Mouse (Mus musculus) thymus, postnatal 4 days (tissue): ENCODE results near the gene Rpl34.

ENCODE experiments used
- DNase-seq: peaks from one replicate; pipeline ENCODE4 v3.0.0; 2021

Rpl34 gene

DNA sequence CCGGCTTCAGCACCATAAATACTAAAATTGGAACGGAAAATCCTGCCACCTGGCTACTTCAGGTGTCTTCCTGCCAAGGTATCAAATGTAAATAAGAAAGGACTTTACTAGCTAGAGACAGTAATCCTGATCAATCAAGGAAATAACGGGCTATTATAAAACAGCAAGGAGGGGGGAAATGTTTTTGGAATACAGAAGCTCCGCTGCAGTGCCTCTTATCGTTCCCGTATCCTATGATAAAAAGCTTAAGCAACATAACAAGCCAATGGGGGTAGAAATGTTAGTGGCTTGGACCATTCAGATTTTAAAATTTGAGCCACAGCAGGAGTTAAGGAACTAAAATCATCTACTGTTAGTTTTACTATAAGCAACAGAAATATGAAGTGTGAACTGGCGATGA is 20.1 kb downstream of the Rpl34 start:
- no peak for DNase-seq

DNA sequence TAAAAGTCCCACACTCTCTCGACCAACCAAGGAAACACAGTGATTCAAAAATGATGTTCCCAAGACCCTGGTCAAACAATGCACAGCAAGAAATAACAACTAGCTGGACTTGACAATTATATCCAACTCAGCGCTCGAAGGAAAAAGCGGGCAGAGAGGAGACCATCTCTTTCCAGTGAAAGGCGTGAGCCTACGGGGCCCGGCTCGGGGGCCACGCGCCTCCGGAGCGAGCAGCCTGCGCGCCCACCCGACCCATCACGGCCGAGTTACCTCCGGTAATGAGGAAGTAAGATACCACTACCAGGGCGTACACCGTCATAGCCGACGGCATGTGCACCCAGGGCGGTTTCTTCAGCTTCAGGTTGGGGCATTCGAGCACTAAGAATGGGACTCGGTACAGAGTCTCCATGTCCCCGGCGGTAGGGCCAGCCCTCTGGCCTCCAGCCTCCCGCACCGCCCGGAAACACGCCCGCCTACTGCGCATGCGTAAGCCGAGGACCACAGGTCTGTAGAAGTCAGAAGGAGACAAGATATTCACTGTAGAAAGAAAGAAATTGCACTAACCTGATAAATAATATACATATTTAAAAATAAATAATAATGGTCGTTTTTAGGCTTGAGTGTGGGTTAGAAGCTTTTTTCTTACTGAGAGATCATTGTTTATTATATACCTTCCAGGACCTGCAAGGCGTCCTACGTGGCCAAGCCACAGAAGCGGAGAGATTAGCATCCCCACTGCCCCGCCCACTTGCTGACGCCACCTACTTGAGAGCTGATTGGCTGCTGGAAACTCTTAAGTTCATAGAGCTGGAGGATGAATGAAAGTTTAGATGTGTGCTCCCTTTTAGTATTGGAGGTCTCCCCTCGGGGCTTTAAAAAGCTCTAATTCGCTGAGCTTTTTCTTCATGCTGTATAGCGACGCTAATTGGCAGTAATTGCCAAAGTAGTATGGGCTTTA is 21.0 kb downstream of the Rpl34 start, which contains the start of gene Ostc:
TSS of gene Ostc (minus strand) at position 478 of the 958 bp plus-strand sequence.
- peak; percentile 98 for DNase-seq

DNA sequence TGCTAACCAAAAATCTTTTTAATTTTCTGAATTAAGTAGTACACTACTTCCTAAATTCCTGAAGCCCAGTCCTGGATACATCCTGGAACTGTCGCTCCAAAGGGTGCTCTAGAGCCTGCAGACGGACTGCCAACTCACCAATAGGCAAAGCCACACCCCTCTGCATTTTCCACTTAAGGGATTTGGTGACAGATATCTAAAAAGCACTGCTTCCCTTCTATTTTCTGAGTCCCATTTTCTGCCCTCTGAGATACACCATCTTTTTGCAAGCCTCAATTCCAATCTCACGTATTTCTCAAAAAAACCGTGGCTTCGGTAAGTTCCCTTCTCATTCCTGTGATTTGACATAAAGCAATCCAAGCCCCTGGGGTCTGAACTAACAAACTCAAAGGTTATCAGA is 21.7 kb downstream of the Rpl34 start:
- no peak for DNase-seq

DNA sequence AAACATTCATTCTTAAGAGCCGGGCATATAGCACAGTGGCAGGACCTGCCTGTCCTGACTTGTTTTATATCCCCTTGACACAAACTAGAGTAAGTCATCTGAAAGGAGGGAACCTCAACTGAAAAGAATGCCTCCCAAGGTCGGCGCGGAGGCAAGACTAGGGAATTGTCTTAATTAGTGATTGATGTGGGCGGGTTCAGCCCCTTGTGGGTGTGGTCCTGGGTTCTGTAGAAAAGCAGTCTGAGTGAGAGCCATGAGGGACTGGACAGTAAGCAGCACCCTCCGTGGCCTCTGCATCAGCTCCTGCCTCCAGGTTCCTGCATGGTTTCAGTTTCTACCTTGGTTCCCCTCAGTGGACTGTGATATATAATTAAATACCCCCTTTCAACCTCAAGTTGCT is 27.9 kb downstream of the Rpl34 start:
- DNase-seq, result no peak

DNA sequence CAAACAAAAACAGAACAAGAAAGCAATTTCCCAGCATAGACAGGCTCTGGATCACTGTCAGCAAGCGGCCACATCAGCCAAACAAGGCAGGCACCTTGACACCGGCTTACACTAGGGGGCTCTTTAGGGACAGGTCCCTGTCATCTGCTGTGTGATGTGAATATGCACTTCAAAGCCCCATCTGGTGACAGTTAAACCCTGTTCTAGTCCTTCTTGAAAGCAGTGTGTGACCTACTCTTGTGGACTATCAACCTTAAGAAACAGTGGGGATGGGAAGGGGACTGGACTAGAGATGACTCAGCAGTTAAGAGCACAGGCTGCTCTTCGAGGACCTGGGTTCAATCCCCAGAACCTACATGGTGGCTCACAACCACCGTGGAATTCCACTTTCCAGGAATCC is 32.6 kb downstream of the Rpl34 start:
- DNase-seq, result peak; percentile 47

DNA sequence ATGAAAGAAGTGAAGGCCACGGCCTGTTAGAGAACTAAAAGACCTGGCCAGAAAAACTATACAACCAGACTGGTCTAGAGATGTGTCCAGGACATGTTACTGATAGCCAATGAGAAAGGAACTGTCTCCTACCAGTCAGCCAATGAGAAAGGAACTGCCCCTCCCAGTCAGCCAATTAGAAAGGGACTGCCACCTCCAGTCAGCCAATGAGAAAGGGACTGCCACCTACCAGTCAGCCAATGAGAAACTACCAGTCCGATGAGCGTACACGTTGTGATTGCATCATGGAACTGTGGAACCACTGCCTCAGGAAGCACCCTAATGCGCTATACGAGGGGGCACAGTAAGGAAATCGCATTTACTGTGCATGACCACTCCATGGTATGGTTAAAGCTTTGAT is 35.5 kb downstream of the Rpl34 start:
- no peak for DNase-seq

DNA sequence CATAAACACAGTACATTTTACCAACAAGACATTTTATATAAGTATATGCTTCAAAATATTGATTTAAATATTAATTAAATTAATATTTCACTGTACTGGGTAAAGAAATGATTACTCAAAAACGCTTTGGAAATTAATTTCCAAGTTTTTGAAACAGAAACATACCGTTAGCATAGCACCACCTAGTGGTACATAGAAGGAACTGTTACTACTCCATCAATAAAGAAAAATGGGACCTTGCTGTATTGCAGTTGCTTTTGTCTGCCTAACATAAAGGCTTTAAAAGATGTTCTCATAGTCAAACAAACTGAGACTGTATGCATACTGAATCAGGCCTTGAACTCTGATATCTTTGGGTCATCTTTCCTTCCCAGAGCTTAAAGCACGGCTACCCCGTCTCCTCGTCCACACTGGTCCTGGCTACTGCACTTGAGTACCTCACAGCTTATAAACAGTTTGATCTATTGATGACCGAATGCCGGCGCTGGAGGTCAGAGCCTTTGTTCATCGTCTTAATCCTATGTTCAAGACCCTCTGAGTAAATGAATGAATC is 36.1 kb downstream of the Rpl34 start:
- DNase-seq, result no peak

DNA sequence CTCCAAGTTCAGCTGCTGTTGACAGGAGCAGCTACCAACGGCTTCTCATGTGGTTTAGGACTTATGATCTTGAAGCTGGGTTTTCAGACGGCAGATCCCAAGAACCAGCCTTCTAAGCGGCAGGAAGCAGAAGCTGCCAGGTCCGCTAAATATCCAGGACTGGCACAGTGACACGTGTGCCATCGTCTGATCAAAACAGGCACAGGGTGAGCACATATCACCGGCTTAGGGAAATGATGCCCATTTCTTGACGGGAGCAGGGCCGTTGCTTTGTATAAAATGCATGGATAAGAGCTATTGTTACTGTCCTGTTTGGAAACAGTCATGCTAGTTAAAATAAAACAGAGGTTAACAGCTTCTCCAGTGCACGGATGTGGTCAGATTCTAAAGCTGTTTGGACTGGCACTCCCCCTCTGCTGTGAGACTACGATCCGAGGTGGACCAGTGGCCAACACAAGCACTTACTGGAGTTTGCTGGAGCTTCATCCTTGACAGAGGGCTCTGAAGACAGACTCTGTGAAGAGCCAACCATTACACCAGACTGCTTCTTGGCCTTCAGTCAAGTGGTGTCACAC is 38.5 kb downstream of the Rpl34 start:
- DNase-seq, result no peak

DNA sequence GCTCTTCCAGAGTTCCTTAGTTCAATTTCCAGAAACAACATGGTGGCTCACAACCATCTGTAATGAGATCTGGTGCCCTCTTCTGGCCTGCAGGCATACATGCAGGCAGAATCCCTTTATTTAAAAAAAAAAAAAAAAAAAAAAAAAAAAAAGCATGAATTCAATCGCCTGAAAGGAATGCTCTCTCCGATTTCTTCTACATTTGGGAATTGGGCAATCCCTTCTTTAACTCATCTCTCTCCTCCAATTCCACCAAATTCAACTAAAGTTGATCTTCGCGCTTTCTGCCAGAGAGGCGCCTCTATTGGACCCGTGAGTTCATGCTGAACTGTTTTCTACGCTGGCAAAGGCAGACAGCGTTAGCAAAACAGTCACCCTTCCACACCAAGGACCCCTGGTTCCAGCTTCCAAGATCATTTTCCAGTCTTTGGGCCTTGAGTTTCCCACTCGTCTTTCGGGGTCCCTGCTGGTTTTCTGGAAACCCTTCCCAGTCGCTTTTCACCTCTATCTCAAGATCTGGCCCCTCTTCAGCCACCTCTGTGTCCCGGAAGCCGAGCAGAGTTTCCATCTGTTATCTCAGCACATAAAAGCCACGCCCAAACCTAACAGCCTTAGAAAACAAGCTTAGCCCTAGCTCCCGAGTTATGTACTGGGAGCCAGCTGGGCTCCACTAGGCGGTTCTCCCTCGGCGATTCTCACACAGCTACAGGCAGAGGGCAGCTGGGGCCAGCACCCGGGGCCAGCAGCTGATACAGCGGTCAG is 39.2 kb downstream of the Rpl34 start:
- peak; percentile 50 for DNase-seq

DNA sequence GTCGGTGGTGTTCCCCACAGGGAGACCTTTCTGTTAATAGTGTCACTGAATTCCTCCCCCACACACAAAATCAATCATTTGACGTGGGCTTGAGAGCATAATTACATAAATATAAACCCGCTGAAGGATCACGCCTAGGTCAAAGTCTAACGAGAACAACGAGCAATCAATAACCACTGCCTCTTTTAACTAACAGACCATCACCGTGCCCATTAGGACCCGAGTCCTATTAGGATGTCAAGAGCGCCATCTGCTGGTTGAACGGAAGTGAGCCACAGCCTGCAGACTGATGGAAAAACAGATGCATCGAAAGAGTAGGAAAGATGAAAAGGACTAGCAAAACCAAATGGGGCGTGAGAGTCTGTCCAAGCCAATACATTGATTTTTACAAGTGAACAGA is 40.6 kb downstream of the Rpl34 start:
- peak; percentile 81 for DNase-seq

DNA sequence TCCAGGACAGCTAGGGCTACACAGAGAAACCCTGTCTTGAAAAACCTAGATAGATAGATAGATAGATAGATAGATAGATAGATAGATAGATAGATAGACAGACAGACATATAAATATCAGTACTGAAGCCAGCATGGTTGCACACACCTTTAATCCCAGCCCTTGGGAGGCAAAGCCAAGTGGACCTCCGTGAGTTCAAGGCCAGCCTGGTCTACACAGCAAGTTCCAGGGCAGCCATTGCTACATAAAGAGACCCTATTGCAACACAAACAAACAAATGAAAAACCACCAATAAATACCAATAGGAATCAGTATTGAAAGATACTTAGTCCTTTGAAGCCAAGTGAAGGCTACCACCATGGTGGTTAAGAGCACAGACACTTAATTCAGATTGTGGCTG is 43.1 kb downstream of the Rpl34 start:
- DNase-seq, result no peak

DNA sequence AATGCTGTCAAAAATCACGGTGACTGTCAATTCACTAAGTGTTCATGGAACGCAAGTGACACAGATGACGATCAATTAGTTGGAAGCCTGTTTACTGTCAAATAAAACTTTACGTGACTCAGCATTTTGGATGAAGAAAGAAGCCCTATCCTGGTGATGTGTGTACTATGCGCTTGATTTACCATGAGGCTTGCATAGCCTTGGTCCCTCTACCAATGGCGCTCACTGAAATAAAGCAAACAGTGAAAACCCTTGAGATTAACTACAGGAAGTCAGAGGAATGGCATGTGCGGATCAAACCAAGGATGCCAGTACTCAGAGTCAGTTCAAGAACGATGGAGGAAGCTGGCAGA is 45.2 kb downstream of the Rpl34 start:
- DNase-seq, result no peak

DNA sequence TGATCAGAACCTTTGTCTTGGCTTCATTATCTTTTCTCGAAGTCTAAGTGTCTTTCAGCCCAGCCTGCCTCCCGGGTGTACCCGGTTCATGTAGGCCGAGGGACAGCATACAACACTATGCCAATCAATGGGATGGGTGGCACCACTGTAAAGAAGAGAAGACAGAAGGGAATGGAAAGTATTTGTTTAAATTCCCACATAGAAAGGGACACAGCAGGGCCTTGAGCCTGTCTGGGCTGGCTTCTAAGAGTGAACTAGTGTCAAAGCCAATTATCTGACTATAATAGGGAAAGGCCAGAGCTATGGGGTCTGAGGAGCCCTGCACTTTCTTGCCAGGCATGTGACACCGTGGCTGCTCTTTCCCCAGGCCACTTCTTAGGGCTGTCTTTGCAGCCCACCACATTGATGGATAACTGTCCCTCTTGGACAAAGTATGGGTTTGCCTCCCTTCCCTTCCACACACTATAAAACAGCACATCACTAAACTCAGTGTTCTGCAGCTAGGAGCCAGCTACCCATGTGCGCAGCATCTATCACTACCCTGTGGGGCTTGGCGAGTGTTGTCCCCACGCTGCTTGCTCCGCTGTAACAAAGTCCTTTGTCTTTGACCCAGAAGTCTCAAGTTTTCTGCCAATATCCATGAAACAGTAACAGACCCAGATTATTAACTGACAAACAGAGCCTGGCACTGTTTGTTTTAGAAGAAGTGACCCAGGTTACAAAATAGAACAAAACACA is 45.8 kb downstream of the Rpl34 start:
- no peak for DNase-seq

DNA sequence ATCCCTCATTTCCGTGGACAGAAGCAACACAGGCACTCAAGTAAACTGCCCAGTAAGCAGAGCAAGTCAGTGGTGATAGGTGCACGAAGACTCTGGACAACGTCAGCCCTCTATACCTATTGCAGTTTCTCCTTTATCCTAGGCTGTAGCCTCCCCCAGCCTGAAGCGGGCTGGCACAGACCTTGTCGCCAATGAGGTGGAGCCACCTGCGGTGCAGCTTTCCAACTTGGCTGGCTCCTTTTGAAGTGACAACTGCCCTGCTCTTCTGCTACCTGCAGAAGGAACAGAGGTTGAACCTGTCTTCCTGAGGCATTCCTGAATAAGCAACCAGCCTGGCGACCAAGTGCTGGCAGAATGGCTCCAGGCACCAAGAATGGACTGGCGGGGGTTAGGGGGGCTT is 46.4 kb downstream of the Rpl34 start:
- no peak for DNase-seq

DNA sequence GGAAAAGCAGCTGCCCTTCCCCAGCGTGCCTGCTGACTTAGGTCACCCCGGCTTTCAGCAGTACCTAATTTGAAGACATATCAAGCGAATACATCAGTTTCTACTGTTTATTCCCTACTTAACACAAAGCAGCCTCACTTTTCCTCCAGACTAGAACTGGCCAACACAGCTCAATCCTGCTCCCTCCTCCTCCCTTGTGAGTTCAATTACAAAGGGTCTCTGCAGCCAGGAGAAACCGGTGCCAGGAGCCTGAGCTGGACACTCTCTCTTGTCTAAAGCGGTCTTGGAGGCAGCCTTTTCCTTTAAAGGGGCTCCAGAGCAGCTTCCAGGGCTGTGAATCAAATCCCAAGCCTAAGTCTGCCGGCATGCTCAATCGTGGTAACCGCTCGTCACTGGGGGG is 48.0 kb downstream of the Rpl34 start:
- DNase-seq, result no peak

DNA sequence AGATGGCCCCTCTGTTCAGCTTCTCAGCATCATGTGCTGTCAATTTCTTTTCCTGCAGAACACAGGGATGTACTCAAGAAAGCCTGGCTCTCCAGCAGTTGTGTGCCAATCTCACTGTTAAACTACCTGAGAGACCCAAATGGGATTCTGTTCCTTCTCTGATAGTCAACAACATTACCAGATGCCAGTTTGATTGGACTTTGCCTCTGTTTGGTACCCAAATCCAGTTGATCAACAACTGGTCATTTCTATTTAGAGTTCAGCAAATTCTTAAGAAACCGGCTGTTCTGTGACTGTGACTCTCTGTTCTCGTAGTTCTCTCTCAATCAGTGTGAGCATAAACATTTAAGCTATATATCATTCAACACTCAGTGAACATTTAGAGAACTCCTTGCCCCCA is 49.0 kb downstream of the Rpl34 start:
- no peak for DNase-seq

DNA sequence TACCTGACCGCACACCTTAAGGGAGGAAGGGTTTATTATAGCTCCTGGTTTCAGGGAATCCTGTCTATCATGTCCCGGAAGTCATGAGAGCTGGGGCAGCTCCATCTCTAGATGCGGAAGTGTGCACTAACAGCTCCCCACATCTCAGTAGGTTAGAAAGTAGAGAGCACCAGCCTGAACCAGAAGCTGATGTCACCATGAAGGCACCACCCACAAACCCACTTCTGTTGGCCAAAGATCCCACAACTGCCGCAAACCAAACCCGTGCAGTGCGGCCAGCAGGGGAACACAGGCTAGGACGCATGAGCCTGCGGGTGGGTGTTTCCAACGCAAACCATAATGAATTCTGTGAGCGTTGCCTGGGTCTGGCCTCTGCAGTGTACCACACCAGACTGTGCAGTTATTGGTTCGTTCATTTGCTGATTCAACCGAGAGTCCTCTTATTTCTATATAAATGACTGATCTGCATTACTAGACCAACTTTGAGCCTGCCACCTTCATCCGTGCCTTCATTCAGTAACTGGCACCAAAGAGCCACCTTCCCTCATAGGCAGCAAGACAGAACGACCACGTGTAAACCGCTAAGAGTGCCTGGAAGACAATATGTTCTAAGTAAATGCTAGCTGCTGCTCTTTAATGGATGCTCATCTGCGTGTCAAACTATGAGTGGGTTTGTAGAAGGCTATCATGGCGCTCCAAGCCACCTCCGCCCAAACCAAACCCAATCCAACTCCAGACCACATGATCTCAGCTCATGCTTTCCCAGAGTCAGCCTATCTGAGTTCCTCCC is 52.3 kb downstream of the Rpl34 start:
- DNase-seq, result no peak
